ENCODE assay signal across 17 mouse cellular contexts in the genomic region with DNA sequence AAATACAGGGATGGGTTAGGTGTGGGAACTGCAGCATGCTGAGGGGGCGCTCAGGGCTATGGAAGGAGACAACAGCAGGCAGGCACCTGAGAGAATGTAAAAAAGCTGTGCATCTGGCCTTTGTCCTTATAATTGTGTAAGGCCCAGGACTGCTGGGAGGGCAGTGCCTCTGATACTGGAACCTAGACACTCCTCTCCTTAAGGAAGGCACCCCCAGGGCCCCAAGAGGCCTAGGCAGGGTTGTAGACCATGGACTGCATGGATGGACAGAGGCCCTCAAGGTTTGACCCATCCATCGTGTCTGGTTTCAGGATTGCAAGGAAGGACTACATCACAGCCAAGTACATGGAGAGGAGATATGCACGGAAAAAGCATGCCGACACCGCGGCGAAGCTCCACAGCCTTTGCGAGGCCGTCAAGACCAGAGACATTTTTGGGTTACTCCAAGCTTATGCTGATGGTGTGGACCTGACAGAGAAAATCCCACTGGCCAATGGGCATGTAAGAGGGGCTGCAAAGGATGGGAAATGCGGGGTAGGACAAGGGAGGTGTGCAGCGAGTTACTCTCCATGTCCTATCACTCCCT.
"Had no signal": no experiment of that assay in that cellular context is flagged by ENCODE, and none has a peak within 500 bp of the region (broad histone marks: within the 10 kb centered on the region; RNA-seq: fewer than 3 reads in every experiment).

No protein-coding gene starts in this region.

- H3K4me3 ChIP-seq: midbrain, embryonic 10.5 days; midbrain, embryonic 13.5 days; myocyte; neural tube, embryonic 13.5 days; neural tube, embryonic 15.5 days; stomach, embryonic 15.5 days had no signal

- ATAC-seq: midbrain, embryonic 16.5 days had no signal

- H3K27ac ChIP-seq: liver, embryonic 14.5 days; midbrain, embryonic 10.5 days; midbrain, embryonic 13.5 days; neural tube, embryonic 13.5 days; neural tube, embryonic 15.5 days; stomach, embryonic 15.5 days had no signal

- DNase-seq: lung, adult 18-20 months; lung, embryonic 14.5 days; lung, postnatal 10 days; lung, postnatal 4 days; retina, postnatal 1 day; right cerebral cortex, adult 18-20 months; thymus, adult 2 months; thymus, postnatal 25 days; thymus, postnatal 4 days had no signal

- H3K4me1 ChIP-seq: midbrain, embryonic 10.5 days; midbrain, embryonic 13.5 days; stomach, embryonic 15.5 days had no signal

- H3K9ac ChIP-seq: liver, embryonic 14.5 days; lung, embryonic 14.5 days; midbrain, embryonic 13.5 days; neural tube, embryonic 13.5 days; neural tube, embryonic 15.5 days; stomach, embryonic 15.5 days had no signal

- H3K9me3 ChIP-seq: midbrain, embryonic 10.5 days; midbrain, embryonic 13.5 days; neural tube, embryonic 13.5 days; neural tube, embryonic 15.5 days; stomach, embryonic 15.5 days had no signal

- H3K4me2 ChIP-seq: lung, embryonic 14.5 days; midbrain, embryonic 13.5 days; neural tube, embryonic 13.5 days; neural tube, embryonic 15.5 days; stomach, embryonic 15.5 days had no signal

- H3K27me3 ChIP-seq: midbrain, embryonic 13.5 days; neural tube, embryonic 13.5 days; neural tube, embryonic 15.5 days; stomach, embryonic 15.5 days had no signal
